Mouse (Mus musculus) liver, embryonic 14.5 days (tissue): Measurements from ENCODE around the gene Rabgap1l.

Source experiments
- CTCF ChIP-seq: IDR thresholded peaks from 2 replicates; pipeline ENCODE4 v1.5.1; 2016; ENCODE audit warnings: antibody characterized with exemption, low read depth, control low read depth
- EP300 ChIP-seq: IDR thresholded peaks from 2 replicates; pipeline ENCODE4 v1.6.1; 2016; ENCODE audit warnings: antibody characterized with exemption, low read depth

DNA sequence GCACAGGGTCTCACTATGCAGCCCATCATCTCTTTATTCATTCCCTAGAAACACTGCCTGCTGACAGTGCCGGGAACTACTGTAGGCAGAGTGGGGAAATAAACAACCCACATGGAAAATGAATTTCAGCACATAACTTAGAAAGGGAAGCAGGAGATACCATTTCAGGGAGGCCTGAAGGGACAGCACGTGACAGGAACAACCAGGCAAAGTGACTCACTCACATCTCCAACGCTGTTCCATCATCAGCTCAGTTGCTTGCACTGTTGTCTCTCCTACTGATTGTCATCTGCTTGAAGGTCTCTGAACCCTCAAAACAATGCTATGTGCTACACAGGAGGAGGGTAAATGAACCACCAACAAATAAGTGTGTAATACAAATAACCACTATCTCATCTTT is 499.5 kb downstream of the Rabgap1l start:
- TF ChIP-seq CTCF (no peak), EP300 (no peak)
